Mouse (Mus musculus): ENCODE results near the gene Cep83. TPM values are rescaled to one million over a fixed set of nuclear protein-coding genes. Genes with fewer than 3 reads are reported as not detected.
A peak's percentile ranks its signal among the peaks of the same experiment; 100 is the strongest.

Cep83 gene
- polyA plus RNA-seq, 1 experiment = 26.7 TPM

GRCm38 (mm10) chr10:94818781-94819665 is 130.6 kb downstream of the Cep83 start:
- Histone ChIP-seq H3K27ac (ENCODE audit: insufficient read depth, low read length) (no peak overlapping the region), H3K27me3 (ENCODE audit: control insufficient read depth, insufficient read depth, low read length) (no peaks in the 10 kb centered on the region), H3K4me3 (replicated peaks; ENCODE audit: insufficient read depth, low read depth, low read length) (peak overlapping the region; percentile 32), H3K4me1 (ENCODE audit: control insufficient read depth, insufficient read depth, low read length) (no peaks in the 10 kb centered on the region)
- 22% methylated on average over 17 of the region's 17 CpGs for WGBS
- DNase-seq = peak; percentile 53
- peak; percentile 23; the same call in 1 of the 2 replicates for TF ChIP-seq POLR2A (IDR thresholded peaks at IDR 0.05; ENCODE audit: borderline replicate concordance, insufficient read depth, low read length)
- TF ChIP-seq CTCF (IDR thresholded peaks at IDR 0.05; ENCODE audit: borderline replicate concordance, insufficient read depth, low read depth, low read length) = no peak

- 46% methylated on average over 11 of the region's 11 CpGs for whole genome bisulfite sequencing
- no peak overlapping the region for H3K27ac ChIP-seq (ENCODE audit: insufficient read depth, low read length)
- no peak for DNase-seq
- H3K27me3 ChIP-seq (ENCODE audit: control insufficient read depth, insufficient read depth, low read length) = no peaks in the 10 kb centered on the region
- no peaks in the 10 kb centered on the region; the same call in 1 of the 2 replicates for H3K4me1 ChIP-seq (ENCODE audit: control insufficient read depth, insufficient read depth, low read length)
- TF ChIP-seq POLR2A (IDR thresholded peaks at IDR 0.05; ENCODE audit: borderline replicate concordance, insufficient read depth, low read length) (no peak), CTCF (IDR thresholded peaks at IDR 0.05; ENCODE audit: borderline replicate concordance, insufficient read depth, low read depth, low read length) (no peak)
- H3K4me3 ChIP-seq (replicated peaks; ENCODE audit: insufficient read depth, low read depth, low read length) = no peak overlapping the region
These were observed 135.7 kb downstream of the Cep83 start for GRCm38 (mm10) chr10:94823971-94824760.

GRCm38 (mm10) chr10:94825951-94826350 is 137.5 kb downstream of the Cep83 start:
- H3K27ac ChIP-seq (ENCODE audit: insufficient read depth, low read length) = no peak overlapping the region
- WGBS = 97% methylated on average over 2 of the region's 2 CpGs
- DNase-seq = no peak
- H3K4me1 ChIP-seq (ENCODE audit: control insufficient read depth, insufficient read depth, low read length) = peaks cover 2% of the 10 kb centered on the region
- no peaks in the 10 kb centered on the region for H3K27me3 ChIP-seq (ENCODE audit: control insufficient read depth, insufficient read depth, low read length)
- no peak overlapping the region for H3K4me3 ChIP-seq (replicated peaks; ENCODE audit: insufficient read depth, low read depth, low read length)
- TF ChIP-seq CTCF (IDR thresholded peaks at IDR 0.05; ENCODE audit: borderline replicate concordance, insufficient read depth, low read depth, low read length) = no peak
- TF ChIP-seq POLR2A (IDR thresholded peaks at IDR 0.05; ENCODE audit: borderline replicate concordance, insufficient read depth, low read length) = no peak

GRCm38 (mm10) chr10:94826436-94826835 is 138.0 kb downstream of the Cep83 start:
- H3K4me1 ChIP-seq (ENCODE audit: control insufficient read depth, insufficient read depth, low read length) = peaks cover 2% of the 10 kb centered on the region
- DNase-seq = no peak
- H3K4me3 ChIP-seq (replicated peaks; ENCODE audit: insufficient read depth, low read depth, low read length) = no peak overlapping the region
- no peaks in the 10 kb centered on the region for H3K27me3 ChIP-seq (ENCODE audit: control insufficient read depth, insufficient read depth, low read length)
- TF ChIP-seq POLR2A (IDR thresholded peaks at IDR 0.05; ENCODE audit: borderline replicate concordance, insufficient read depth, low read length) = no peak
- no peak for TF ChIP-seq CTCF (IDR thresholded peaks at IDR 0.05; ENCODE audit: borderline replicate concordance, insufficient read depth, low read depth, low read length)
- 94% methylated on average over 12 of the region's 12 CpGs for WGBS
- no peak overlapping the region for H3K27ac ChIP-seq (ENCODE audit: insufficient read depth, low read length)

GRCm38 (mm10) chr10:94827325-94827724 is 138.9 kb downstream of the Cep83 start:
- Histone ChIP-seq H3K27ac (ENCODE audit: insufficient read depth, low read length) (no peak overlapping the region), H3K4me3 (replicated peaks; ENCODE audit: insufficient read depth, low read depth, low read length) (no peak overlapping the region), H3K27me3 (ENCODE audit: control insufficient read depth, insufficient read depth, low read length) (no peaks in the 10 kb centered on the region), H3K4me1 (ENCODE audit: control insufficient read depth, insufficient read depth, low read length) (peaks cover 2% of the 10 kb centered on the region)
- DNase-seq = no peak
- TF ChIP-seq POLR2A (IDR thresholded peaks at IDR 0.05; ENCODE audit: borderline replicate concordance, insufficient read depth, low read length) (no peak), CTCF (IDR thresholded peaks at IDR 0.05; ENCODE audit: borderline replicate concordance, insufficient read depth, low read depth, low read length) (no peak)
- WGBS = 81% methylated on average over 10 of the region's 10 CpGs

- Histone ChIP-seq H3K27me3 (ENCODE audit: control insufficient read depth, insufficient read depth, low read length) (no peaks in the 10 kb centered on the region), H3K27ac (ENCODE audit: insufficient read depth, low read length) (no peak overlapping the region), H3K4me3 (replicated peaks; ENCODE audit: insufficient read depth, low read depth, low read length) (no peak overlapping the region), H3K4me1 (ENCODE audit: control insufficient read depth, insufficient read depth, low read length) (peaks cover 2% of the 10 kb centered on the region)
- DNase-seq = no peak
- TF ChIP-seq POLR2A (IDR thresholded peaks at IDR 0.05; ENCODE audit: borderline replicate concordance, insufficient read depth, low read length) (no peak), CTCF (IDR thresholded peaks at IDR 0.05; ENCODE audit: borderline replicate concordance, insufficient read depth, low read depth, low read length) (no peak)
- WGBS = 95% methylated on average over 14 of the region's 14 CpGs
These were observed 139.7 kb downstream of the Cep83 start for GRCm38 (mm10) chr10:94827890-94828733.

- no peak for DNase-seq
- no peak for TF ChIP-seq CTCF (IDR thresholded peaks at IDR 0.05; ENCODE audit: borderline replicate concordance, insufficient read depth, low read depth, low read length)
- TF ChIP-seq POLR2A (IDR thresholded peaks at IDR 0.05; ENCODE audit: borderline replicate concordance, insufficient read depth, low read length) = no peak
- Histone ChIP-seq H3K4me3 (replicated peaks; ENCODE audit: insufficient read depth, low read depth, low read length) (no peak overlapping the region), H3K27me3 (ENCODE audit: control insufficient read depth, insufficient read depth, low read length) (no peaks in the 10 kb centered on the region), H3K4me1 (ENCODE audit: control insufficient read depth, insufficient read depth, low read length) (peaks cover 2% of the 10 kb centered on the region), H3K27ac (ENCODE audit: insufficient read depth, low read length) (no peak overlapping the region)
- WGBS = 77% methylated on average over 7 of the region's 7 CpGs
These were observed 140.3 kb downstream of the Cep83 start for GRCm38 (mm10) chr10:94828734-94829230.
